Mouse (Mus musculus) CH12.LX (cell line): ENCODE measurements at regions not wholly inside any gene's neighbourhood (a gene's known extent, or its start where the extent isn't known, plus 50 kb on each side); places are given as distances from the start of the nearest gene placed in this dataset.

ENCODE experiments used
- BHLHE40 ChIP-seq: IDR thresholded peaks from 2 replicates; pipeline ENCODE4 v1.6.1; 2011; ENCODE audit warnings: mild to moderate bottlenecking, low read depth, low read length, improper control_type of control experiment
- CHD1 ChIP-seq: IDR thresholded peaks from 2 replicates; pipeline ENCODE4 v1.6.1; 2012; ENCODE audit warnings: low read depth, low read length, improper control_type of control experiment, inconsistent platforms
- CTCF ChIP-seq, 2 experiments: IDR thresholded peaks in 1 of 2; conservative IDR thresholded peaks in 1 of 2; 2 replicates each; pipeline ENCODE4 v1.5.1; 2011 to 2012; ENCODE audit warnings: low read depth in 2 of 2, low read length in 2 of 2, improper control_type of control experiment in 1 of 2, inconsistent platforms in 1 of 2, mild to moderate bottlenecking in 1 of 2, moderate library complexity in 1 of 2
- EP300 ChIP-seq: IDR thresholded peaks from 2 replicates; pipeline ENCODE4 v1.6.1; 2011; ENCODE audit warnings: low read length, improper control_type of control experiment
- KAT2A ChIP-seq: IDR thresholded peaks from 2 replicates; pipeline ENCODE4 v1.6.1; 2012; ENCODE audit warnings: low read length, improper control_type of control experiment, inconsistent platforms; ENCODE audit not compliant: insufficient replicate concordance
- MAX ChIP-seq: IDR thresholded peaks from 2 replicates; pipeline ENCODE4 v1.6.1; 2011; ENCODE audit warnings: low read length, improper control_type of control experiment
- POLR2A ChIP-seq: IDR thresholded peaks from 2 replicates; pipeline ENCODE4 v1.6.1; 2011; ENCODE audit warnings: low read depth, mild to moderate bottlenecking, improper control_type of control experiment, low read length
- SIN3A ChIP-seq: IDR thresholded peaks from 2 replicates; pipeline ENCODE4 v1.6.1; 2012; ENCODE audit warnings: low read length, improper control_type of control experiment, inconsistent platforms
- SMC3 ChIP-seq: IDR thresholded peaks from 2 replicates; pipeline ENCODE4 v1.6.1; 2011; ENCODE audit warnings: low read depth, low read length, improper control_type of control experiment
- TBP ChIP-seq: conservative IDR thresholded peaks from 2 replicates; pipeline ENCODE4 v1.6.1; 2011; ENCODE audit warnings: low read depth, low read length, improper control_type of control experiment
- USF1 ChIP-seq: IDR thresholded peaks from 2 replicates; pipeline ENCODE4 v1.6.1; 2014; ENCODE audit warnings: low read depth, mild to moderate bottlenecking, inconsistent platforms, low read length, improper control_type of control experiment

DNA sequence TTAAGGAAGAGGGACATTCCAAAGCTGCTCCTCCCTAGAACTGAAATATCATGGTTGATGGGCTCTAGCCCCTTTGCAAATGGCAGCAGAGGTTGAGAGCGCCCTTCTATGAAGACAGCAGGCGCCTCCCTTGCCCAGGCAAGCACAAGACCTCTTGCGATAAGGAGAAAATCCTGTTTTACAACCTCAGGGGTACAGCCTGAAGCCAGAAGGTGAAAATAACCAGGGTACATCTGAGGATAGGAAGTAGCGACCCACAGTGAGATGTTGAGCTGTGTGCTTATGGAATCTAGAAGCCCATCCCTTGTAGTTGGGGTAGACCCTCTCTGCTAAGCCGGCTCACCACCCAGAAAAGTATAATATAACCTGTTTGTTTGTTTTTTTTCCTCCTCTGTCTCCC lies 57.6 kb upstream of the Tcf12 start:
- TF ChIP-seq SMC3 (no peak), CHD1 (no peak), CTCF (conservative IDR thresholded peaks at IDR 0.05 in 1 of 2, IDR thresholded peaks at IDR 0.05 in 1 of 2; ENCODE audit: low read depth in 2 of 2, low read length in 2 of 2) (no peak), MAX (no peak), POLR2A (no peak), EP300 (no peak), USF1 (no peak), BHLHE40 (no peak), TBP (no peak), KAT2A (no peak), SIN3A (no peak)
